Mouse (Mus musculus) ES-E14 (cell line): Measurements from ENCODE around the gene Smarcd1. TPM values are rescaled to one million over a fixed set of nuclear protein-coding genes. Genes with fewer than 3 reads are reported as not detected.

ENCODE experiments used
- DNase-seq: peaks from one replicate; pipeline ENCODE4 v3.0.0-alpha.2; 2013; ENCODE audit warnings: low read depth, low spot score
- H3K27ac ChIP-seq: 2 replicates; pipeline ENCODE4 v1.5.1; 2012; ENCODE audit warnings: low read depth, mild to moderate bottlenecking, low read length, moderate library complexity, mixed read lengths; ENCODE audit not compliant: poor library complexity, insufficient read depth, severe bottlenecking
- H3K36me3 ChIP-seq: 2 replicates; pipeline ENCODE4 v1.6.1; 2012; ENCODE audit warnings: mild to moderate bottlenecking, low read length, moderate library complexity, mixed read lengths; ENCODE audit not compliant: control insufficient read depth, poor library complexity, insufficient read depth, severe bottlenecking
- H3K4me1 ChIP-seq, 2 experiments: fragments of 150-350 bp in 1 of 2; sonication (generic) in 1 of 2; 2 replicates each; pipeline ENCODE4 v1.6.1; 2012; ENCODE audit warnings: low read length in 2 of 2, mild to moderate bottlenecking in 1 of 2, mixed read lengths in 1 of 2; ENCODE audit not compliant: control insufficient read depth in 2 of 2, insufficient read depth in 2 of 2, poor library complexity in 1 of 2
- H3K4me3 ChIP-seq, 2 experiments: fragments of 150-350 bp in 1 of 2; sonication (generic) in 1 of 2; 2 replicates each; pipeline ENCODE4 v1.5.1; 2012; ENCODE audit warnings: low read length in 2 of 2, low read depth in 1 of 2, mild to moderate bottlenecking in 1 of 2, mixed read lengths in 1 of 2; ENCODE audit not compliant: insufficient read depth in 1 of 2, poor library complexity in 1 of 2, severe bottlenecking in 1 of 2
- H3K9ac ChIP-seq: 2 replicates; pipeline ENCODE4 v1.6.1; 2012; ENCODE audit warnings: low read depth, mild to moderate bottlenecking, low read length, mixed read lengths; ENCODE audit not compliant: poor library complexity, insufficient read depth, severe bottlenecking
- H3K9me3 ChIP-seq: fragments of 150-350 bp; sonication (generic); 2 replicates; pipeline ENCODE4 v1.6.1; 2012; ENCODE audit warnings: low read depth, mild to moderate bottlenecking, low read length; ENCODE audit not compliant: control insufficient read depth, insufficient read depth
- CHD2 ChIP-seq: IDR thresholded peaks from 2 replicates; pipeline ENCODE4 v1.6.1; 2014; ENCODE audit warnings: mild to moderate bottlenecking, low read depth, low read length, inconsistent platforms
- HCFC1 ChIP-seq: IDR thresholded peaks from 2 replicates; pipeline ENCODE4 v1.6.1; 2012; ENCODE audit warnings: low read length, inconsistent platforms, borderline replicate concordance; ENCODE audit not compliant: insufficient read depth
- MAFK ChIP-seq: IDR thresholded peaks from 2 replicates; pipeline ENCODE4 v1.6.1; 2014; ENCODE audit warnings: mild to moderate bottlenecking, low read depth, low read length, inconsistent platforms; ENCODE audit not compliant: insufficient read depth
- ZC3H11A ChIP-seq: IDR thresholded peaks from 2 replicates; pipeline ENCODE4 v1.6.1; 2012; ENCODE audit warnings: low read depth, mild to moderate bottlenecking, inconsistent platforms, low read length, borderline replicate concordance
- ZNF384 ChIP-seq: IDR thresholded peaks from 2 replicates; pipeline ENCODE4 v1.6.1; 2012; ENCODE audit warnings: low read depth, low read length, inconsistent platforms
- in situ Hi-C, 2 experiments: fragments of 600-800 bp; cut with MboI; formaldehyde crosslinking; loops; one replicate each; pipeline ENCODE4 v1.15.1; 2025; ENCODE audit warnings: low sequenced_read_pairs in 2 of 2, inconsistent platforms in 1 of 2; ENCODE audit not compliant: unreplicated experiment in 2 of 2
- total RNA-seq: library from RNA; depleted of rRNA; stranded (reverse); fragments of 300-350 nt; gene quantifications from 2 replicates; pipeline ENCODE4 v1.2.3, GENCODE M21; 2012; rRNA removed

The Smarcd1 gene
- 62.1 and 76.3 TPM in 2 replicates for total RNA-seq

GRCm38 (mm10) chr15:99701999-99702900 lies at the start of gene Smarcd1:
Smarcd1 (plus strand) TSS chr15:99702129.
- DNase-seq = peak; percentile 88
- Histone ChIP-seq H3K4me3 (peak within 1 kb of the TSS; percentile 89 to 90), H3K4me1 (peaks cover 7 to 22% of the 10 kb centered on the region in 2 experiments; a peak in 3 of 4 replicates), H3K9me3 (no peaks in the 10 kb centered on the region), H3K9ac (peak within 1 kb of the TSS; percentile 95), H3K36me3 (peaks cover 9% of the 10 kb centered on the region), H3K27ac (peak within 1 kb of the TSS; percentile 95)
- in situ Hi-C loops = no loop called here
- TF ChIP-seq HCFC1 = peak; percentile 67; the same call in 1 of the 2 replicates
- no peak for TF ChIP-seq MAFK

GRCm38 (mm10) chr15:99653291-99653690 lies 48.6 kb upstream of the Smarcd1 start:
- in situ Hi-C loops = no loop called here
- TF ChIP-seq ZC3H11A = no peak
- TF ChIP-seq HCFC1 = no peak
- TF ChIP-seq MAFK = no peak
- TF ChIP-seq ZNF384 = no peak
- TF ChIP-seq CHD2 = no peak
- H3K4me1 ChIP-seq = peaks cover 8 to 29% of the 10 kb centered on the region in 2 experiments; a peak in 3 of 4 replicates
- H3K9me3 ChIP-seq = no peaks in the 10 kb centered on the region
- DNase-seq = no peak
- H3K9ac ChIP-seq = peak overlapping the region; percentile 66; the same call in 1 of the 2 replicates
- H3K27ac ChIP-seq = peak overlapping the region; percentile 47
- H3K36me3 ChIP-seq = peaks cover 2% of the 10 kb centered on the region
- H3K4me3 ChIP-seq = peak overlapping the region; percentile 72 to 80

- no peak for DNase-seq
- TF ChIP-seq ZC3H11A = no peak
- no peak for TF ChIP-seq ZNF384
- TF ChIP-seq CHD2 = no peak
- no peak for TF ChIP-seq MAFK
- H3K4me1 ChIP-seq = peaks cover 8 to 30% of the 10 kb centered on the region in 2 experiments; a peak in 3 of 4 replicates
Observed at GRCm38 (mm10) chr15:99653876-99654275, 48.1 kb upstream of the Smarcd1 start.

GRCm38 (mm10) chr15:99655956-99656355 lies 46.0 kb upstream of the Smarcd1 start:
- no peak overlapping the region for H3K9ac ChIP-seq
- H3K27ac ChIP-seq = no peak overlapping the region
- peaks cover 8 to 21% of the 10 kb centered on the region in 2 experiments; a peak in 3 of 4 replicates for H3K4me1 ChIP-seq
- DNase-seq = no peak
- H3K36me3 ChIP-seq = no peaks in the 10 kb centered on the region
- H3K9me3 ChIP-seq = no peaks in the 10 kb centered on the region
- in situ Hi-C loops = no loop called here
- no peak overlapping the region for H3K4me3 ChIP-seq
- no peak for TF ChIP-seq HCFC1
- no peak for TF ChIP-seq ZC3H11A
- no peak for TF ChIP-seq CHD2
- no peak for TF ChIP-seq ZNF384
- no peak for TF ChIP-seq MAFK

More at GRCm38 (mm10) chr15:99653876-99654275, 48.1 kb upstream of the Smarcd1 start:
- Histone ChIP-seq H3K4me3 (peak overlapping the region; percentile 72 to 80), H3K9me3 (no peaks in the 10 kb centered on the region), H3K9ac (peak overlapping the region; percentile 66; the same call in 1 of the 2 replicates), H3K36me3 (peaks cover 2% of the 10 kb centered on the region), H3K27ac (peak overlapping the region; percentile 47)
- in situ Hi-C loops = no loop called here
